Mouse (Mus musculus) thymus, adult 2 months (tissue): ENCODE measurements around the gene Ppox. TPM values are rescaled to one million over a fixed set of nuclear protein-coding genes. Genes with fewer than 3 reads are reported as not detected.

ENCODE experiments used
- DNase-seq: peaks from one replicate; pipeline ENCODE4 v3.0.0; 2021
- H3K27ac ChIP-seq: fragments of 200-500 bp; 2 replicates; pipeline ENCODE4 v1.5.1; 2012; ENCODE audit warnings: low read length, control low read depth; ENCODE audit not compliant: control insufficient read depth, insufficient read depth
- H3K27me3 ChIP-seq: fragments of 200-500 bp; 2 replicates; pipeline ENCODE4 v1.6.1; 2012; ENCODE audit warnings: mild to moderate bottlenecking, low read length, moderate library complexity, mixed read lengths; ENCODE audit not compliant: control insufficient read depth, insufficient read depth
- H3K36me3 ChIP-seq: fragments of 200-500 bp; 2 replicates; pipeline ENCODE4 v1.6.1; 2012; ENCODE audit warnings: mild to moderate bottlenecking, low read length, moderate library complexity; ENCODE audit not compliant: control insufficient read depth, insufficient read depth
- H3K4me1 ChIP-seq: fragments of 200-500 bp; replicated peaks from 2 replicates; pipeline ENCODE4 v1.6.1; 2012; ENCODE audit warnings: low read length; ENCODE audit not compliant: control insufficient read depth, insufficient read depth
- H3K4me3 ChIP-seq: fragments of 200-500 bp; 2 replicates; pipeline ENCODE4 v1.5.1; 2012; ENCODE audit warnings: mild to moderate bottlenecking, low read length, control low read depth, moderate library complexity; ENCODE audit not compliant: control insufficient read depth, insufficient read depth
- CTCF ChIP-seq: fragments of 200-500 bp; IDR thresholded peaks from 2 replicates; pipeline ENCODE4 v1.5.1; 2012; ENCODE audit warnings: mild to moderate bottlenecking, control low read depth, low read length, moderate library complexity, borderline replicate concordance; ENCODE audit not compliant: control insufficient read depth, poor library complexity, insufficient read depth; ENCODE audit errors: extremely low read depth
- POLR2A ChIP-seq: fragments of 200-500 bp; IDR thresholded peaks from 2 replicates; pipeline ENCODE4 v1.6.1; 2012; ENCODE audit warnings: mild to moderate bottlenecking, low read length, control low read depth, moderate library complexity; ENCODE audit not compliant: control insufficient read depth, poor library complexity, insufficient read depth; ENCODE audit errors: extremely low read depth
- WGBS: fragments of 180-500 bp; shearing (Covaris S2); methylation state at CpG from one replicate; pipeline ENCODE4 v1.1.7; 2018; 5-methylcytosine and 5-hydroxymethylcytosine counted together
- polyA plus RNA-seq: library from polyadenylated mRNA; depleted of rRNA; stranded (reverse); fragments of >200 nt; gene quantifications from 2 replicates; pipeline ENCODE4 v1.2.3, GENCODE M21; 2012

Ppox gene
- polyA plus RNA-seq, 1 experiment, result 71.5 TPM

DNA sequence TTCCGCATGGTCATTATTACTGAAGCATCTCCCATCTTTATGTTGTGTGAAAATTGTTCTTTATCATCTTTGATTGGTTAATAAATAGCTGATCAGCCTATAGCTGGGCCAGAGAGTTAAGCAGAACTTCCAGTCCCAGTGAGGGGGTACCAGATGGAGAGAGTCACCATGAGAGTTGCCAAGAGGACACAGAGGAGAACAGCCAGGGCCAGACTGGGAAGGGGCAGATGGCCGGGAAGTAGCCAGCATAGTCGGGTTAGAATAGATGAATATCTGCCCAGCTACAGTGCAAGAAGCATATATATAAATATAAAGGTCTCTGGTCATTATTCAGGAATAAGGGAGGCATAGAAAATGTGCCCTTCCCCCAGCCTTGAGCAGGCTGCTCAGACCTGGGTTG lies 17.2 kb upstream of the Ppox start:
- Histone ChIP-seq H3K27ac (no peak overlapping the region), H3K27me3 (no peaks in the 10 kb centered on the region), H3K4me1 (peaks cover 2% of the 10 kb centered on the region; the same call in 1 of the 2 replicates), H3K4me3 (no peak overlapping the region), H3K36me3 (no peaks in the 10 kb centered on the region)
- 81% methylated on average over 3 of the region's 3 CpGs for WGBS
- no peak for DNase-seq
- TF ChIP-seq POLR2A (no peak), CTCF (no peak)

DNA sequence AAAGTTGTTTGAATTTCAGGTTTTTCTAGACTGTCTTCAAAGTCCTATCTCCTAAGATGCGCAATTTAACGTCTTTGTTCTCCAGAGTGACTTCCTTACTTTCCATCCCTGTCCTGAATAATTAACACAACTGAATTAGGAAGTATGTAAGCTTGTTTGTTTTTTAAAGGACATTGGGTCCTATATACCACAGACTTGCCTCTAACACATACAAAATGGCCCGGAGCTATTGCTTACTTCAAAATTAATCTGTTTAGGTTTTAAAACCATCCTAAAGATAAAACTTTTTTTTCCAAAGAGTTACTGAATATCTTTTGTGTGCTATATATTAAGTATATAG lies 14.0 kb upstream of the Ppox start:
- TF ChIP-seq POLR2A (no peak), CTCF (no peak)

DNA sequence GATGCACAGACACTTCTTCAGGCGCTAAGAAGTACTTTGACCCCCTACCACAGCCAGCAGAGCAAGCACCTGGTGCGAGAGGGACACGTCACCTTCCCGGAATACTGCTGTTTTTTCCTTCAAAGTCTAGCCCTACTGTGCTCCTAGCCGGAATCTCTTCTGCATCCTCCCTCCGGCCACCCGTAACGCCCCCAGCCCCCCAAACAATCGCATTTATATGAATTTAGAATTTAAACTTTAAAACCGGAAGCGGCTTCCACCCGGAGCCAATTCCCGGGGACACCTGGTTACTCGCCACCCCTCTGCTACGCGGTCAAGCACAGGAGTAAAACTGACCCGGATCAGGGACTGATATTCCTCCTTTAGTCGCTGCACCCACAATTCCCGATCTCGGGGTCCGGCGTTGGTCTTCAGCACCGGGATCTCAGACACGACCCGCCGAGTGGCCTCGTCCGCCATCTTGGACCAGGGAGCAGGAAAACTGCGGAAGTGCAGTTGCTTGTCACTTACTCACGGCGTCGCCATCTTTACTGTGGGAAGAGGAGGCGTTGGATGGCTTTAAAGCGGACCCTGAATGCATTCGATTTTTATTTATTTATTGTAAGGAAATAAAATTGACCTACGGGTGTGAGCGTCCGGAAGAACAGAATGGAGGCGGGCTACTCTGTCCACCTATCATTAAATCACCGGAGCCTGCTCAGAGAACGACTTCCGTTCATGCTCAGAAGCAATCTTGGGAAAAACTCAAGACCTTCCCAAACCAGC lies 13.5 kb upstream of the Ppox start, which contains the start of gene Ufc1:
Ufc1 (minus strand) TSS at position 727 of the 765 bp plus-strand sequence.
- DNase-seq, result peak; percentile 76
- peaks cover 2% of the 10 kb centered on the region; the same call in 1 of the 2 replicates for H3K4me1 ChIP-seq
- H3K36me3 ChIP-seq, result no peaks in the 10 kb centered on the region; the same call in 1 of the 2 replicates
- H3K27ac ChIP-seq, result peak within 1 kb of the TSS; percentile 54
- peak within 1 kb of the TSS; percentile 88 for H3K4me3 ChIP-seq
- under 1% methylated on average over 42 of the region's 42 CpGs for WGBS
- no peaks in the 10 kb centered on the region for H3K27me3 ChIP-seq
- no peak for TF ChIP-seq CTCF
- TF ChIP-seq POLR2A, result 0 out of 2 replicates have a peak, but pooled peaks have one; percentile 41

More for the DNA sequence above, 14.0 kb upstream of the Ppox start:
- WGBS, result 19% methylated on average over 3 of the region's 3 CpGs
- no peak overlapping the region for H3K27ac ChIP-seq
- H3K4me3 ChIP-seq, result peak overlapping the region; percentile 88
- no peaks in the 10 kb centered on the region for H3K27me3 ChIP-seq
- no peak for DNase-seq
- H3K4me1 ChIP-seq, result peaks cover 2% of the 10 kb centered on the region; the same call in 1 of the 2 replicates
- no peaks in the 10 kb centered on the region for H3K36me3 ChIP-seq

DNA sequence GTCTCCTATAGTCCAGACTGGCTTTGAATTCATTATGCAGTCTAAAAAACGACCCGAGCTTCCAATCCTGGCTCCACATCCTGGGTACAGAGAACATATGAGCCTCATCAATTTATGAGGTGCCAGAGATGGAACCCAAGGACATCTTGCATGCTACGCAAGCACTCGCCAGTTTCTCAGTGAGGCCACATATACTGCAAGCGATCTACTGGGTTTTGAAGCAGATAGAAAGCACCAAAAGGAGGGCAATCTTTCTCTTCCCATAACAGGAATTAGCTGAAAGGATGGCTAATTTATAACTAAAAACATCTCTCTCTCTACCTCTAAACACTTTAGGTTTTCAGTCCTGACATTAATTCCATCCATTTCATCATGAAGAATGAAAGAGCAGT lies 12.9 kb upstream of the Ppox start:
- peaks cover 2% of the 10 kb centered on the region; the same call in 1 of the 2 replicates for H3K4me1 ChIP-seq
- H3K4me3 ChIP-seq, result peak overlapping the region; percentile 88
- peaks cover 4% of the 10 kb centered on the region for H3K36me3 ChIP-seq
- DNase-seq, result no peak
- no peaks in the 10 kb centered on the region for H3K27me3 ChIP-seq
- WGBS, result 48% methylated on average over 5 of the region's 5 CpGs
- TF ChIP-seq POLR2A, result no peak
- TF ChIP-seq CTCF, result no peak
- H3K27ac ChIP-seq, result no peak overlapping the region

DNA sequence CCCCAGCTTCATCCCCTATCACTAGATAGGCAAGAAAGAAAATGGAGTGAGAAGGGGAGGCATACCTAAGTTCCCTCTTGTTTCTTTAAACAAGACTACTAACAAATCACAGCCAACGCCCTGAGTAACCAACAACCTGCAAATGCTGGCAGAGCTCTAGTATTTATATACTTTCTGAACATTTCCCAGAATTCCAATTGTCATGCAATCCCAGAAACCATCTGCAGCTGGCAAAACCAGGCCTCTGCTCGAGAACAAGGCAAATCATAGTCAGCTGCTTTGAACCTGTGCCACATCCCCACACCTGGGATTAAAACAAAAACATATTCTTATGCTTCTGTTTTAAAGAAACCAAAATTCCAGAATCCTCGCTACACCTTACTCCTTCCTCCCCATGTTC lies 12.4 kb upstream of the Ppox start:
- Histone ChIP-seq H3K4me1 (peaks cover 2% of the 10 kb centered on the region; the same call in 1 of the 2 replicates), H3K4me3 (no peak overlapping the region), H3K27me3 (no peaks in the 10 kb centered on the region), H3K27ac (no peak overlapping the region), H3K36me3 (peaks cover 8% of the 10 kb centered on the region)
- no peak for TF ChIP-seq POLR2A
- TF ChIP-seq CTCF, result no peak
- 82% methylated on average over 3 of the region's 3 CpGs for WGBS
- no peak for DNase-seq

DNA sequence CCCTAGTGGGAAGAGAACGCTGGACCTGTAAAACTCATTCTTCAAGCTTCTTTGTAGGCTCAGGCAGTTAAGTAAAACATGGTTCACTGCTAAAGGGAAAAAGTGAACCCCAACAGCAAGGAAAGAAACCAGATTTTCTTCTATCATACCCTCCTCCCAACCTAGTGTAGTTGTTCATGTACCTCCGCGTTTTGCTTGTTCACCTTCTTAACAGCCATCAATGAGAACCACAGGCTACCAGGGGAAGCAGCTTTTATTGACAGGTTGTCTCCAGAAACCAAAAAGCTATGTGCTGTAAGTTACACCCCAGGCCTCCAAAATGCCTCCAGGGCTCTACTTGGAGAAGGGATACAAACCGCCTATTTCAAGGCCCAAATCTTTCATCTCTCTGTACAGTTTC lies 7.3 kb upstream of the Ppox start:
- H3K27me3 ChIP-seq, result no peaks in the 10 kb centered on the region
- peaks cover 8% of the 10 kb centered on the region for H3K36me3 ChIP-seq
- H3K27ac ChIP-seq, result no peak overlapping the region
- no peak overlapping the region for H3K4me3 ChIP-seq
- TF ChIP-seq CTCF (no peak), POLR2A (no peak)
- peaks cover 8% of the 10 kb centered on the region for H3K4me1 ChIP-seq
- 73% methylated on average over 4 of the region's 4 CpGs for WGBS
- no peak for DNase-seq
